Mouse (Mus musculus) left cerebral cortex, postnatal 4 days (tissue): Measurements from ENCODE around the gene Ctdspl. TPM values are rescaled to one million over a fixed set of nuclear protein-coding genes. Genes with fewer than 3 reads are reported as not detected.

Source experiments
- DNase-seq: peaks from one replicate; pipeline ENCODE4 v3.0.0-alpha.2; 2022
- intact Hi-C: fragments of 180-260 bp; cut with DNase I; formaldehyde crosslinking; loops from one replicate; pipeline ENCODE4 v1.15.1; 2025
- total RNA-seq, 2 experiments: library from RNA; stranded (reverse); gene quantifications; 2 replicates each; pipeline ENCODE4 v1.2.3; 2021

The Ctdspl gene
- total RNA-seq, 2 experiments from 2014 or later: 18.3 to 19.6 TPM

DNA sequence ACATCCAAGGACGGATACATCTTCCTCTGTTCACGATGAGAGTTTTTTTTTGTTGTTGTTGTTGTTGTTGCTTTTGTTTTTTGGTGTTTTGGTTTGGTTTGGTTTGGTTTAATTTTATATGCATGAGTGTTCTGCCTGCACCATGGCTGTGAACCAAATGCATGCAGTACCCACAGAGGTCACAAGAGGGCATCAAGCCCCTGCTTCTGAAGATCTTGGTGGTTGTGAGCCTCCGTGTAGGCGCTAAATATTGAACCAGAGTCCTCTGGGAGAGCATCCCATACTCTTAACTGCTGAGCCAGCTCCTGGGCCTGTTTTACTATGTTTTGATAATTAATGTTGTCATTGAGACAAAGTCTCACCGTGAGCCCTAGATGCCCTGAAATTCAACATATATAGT is 11.0 kb upstream of the Ctdspl start:
- intact Hi-C loops: no loop called here
- DNase-seq: no peak

GRCm38 (mm10) chr9:118919672-118920186 is 6.5 kb upstream of the Ctdspl start:
- intact Hi-C loops: loop anchor here (2.0 to 10.0 kb wide), 3 partner anchors 115 to 418 kb away; partner anchors contain the start of gene Acaa1a
- DNase-seq: peak; percentile 87

DNA sequence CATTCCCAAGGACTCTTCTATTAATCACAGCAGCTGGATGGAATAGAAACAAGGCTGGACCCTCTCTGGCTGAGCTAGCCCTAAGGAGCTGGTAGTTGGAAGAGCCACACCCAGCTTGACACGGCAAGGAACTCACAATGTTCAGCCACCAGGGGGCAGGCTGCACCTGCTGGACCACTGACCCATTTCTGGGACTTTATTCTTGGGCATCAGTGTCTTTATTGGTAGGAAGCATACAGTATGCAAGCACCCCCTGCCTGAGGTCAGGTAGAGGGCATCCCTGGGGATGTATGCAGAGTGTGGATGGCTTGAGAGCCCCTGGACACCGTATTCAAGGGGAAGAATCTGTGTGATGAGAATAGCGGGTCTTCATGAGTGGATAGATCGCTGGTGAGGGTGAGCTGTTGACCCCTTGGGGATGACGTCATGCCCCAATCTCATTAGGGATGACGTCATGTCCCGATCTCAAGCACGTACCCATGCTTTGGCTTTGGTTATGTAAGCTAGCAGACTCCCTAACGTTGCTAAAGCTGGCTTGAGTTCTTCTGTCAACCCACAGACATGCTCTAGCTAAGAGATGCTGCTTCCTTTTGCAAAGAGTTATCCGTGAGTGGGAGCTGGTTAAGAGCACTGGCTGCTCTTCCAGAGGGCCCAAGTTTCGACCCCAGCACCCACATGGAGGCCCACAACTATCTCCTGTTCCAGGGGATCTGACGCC is 5.3 kb upstream of the Ctdspl start:
- intact Hi-C loops: loop anchor here (2.0 to 10.0 kb wide), 3 partner anchors 114 to 416 kb away; partner anchors contain the start of gene Acaa1a
- DNase-seq: peak; percentile 85

DNA sequence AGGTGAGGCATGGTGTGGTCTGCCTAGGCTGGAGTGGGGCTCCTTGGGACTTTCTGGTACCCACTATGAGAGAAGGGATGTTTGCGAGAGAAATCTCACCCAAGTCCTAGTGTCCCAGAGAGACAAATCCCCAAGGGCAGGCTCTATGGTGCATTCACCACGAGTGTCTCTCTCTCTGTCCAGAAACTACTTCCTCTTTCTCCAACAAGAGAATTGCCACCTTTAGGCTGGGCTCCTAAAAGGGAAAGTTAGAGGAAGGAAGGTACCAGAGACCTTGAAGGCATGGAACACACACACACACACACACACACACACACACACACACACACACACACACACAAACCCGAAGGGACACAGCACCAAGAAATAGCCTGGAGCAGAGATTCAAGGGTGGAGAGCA is 4.3 kb upstream of the Ctdspl start:
- no peak for DNase-seq
- intact Hi-C loops: loop anchor here (2.0 to 10.0 kb wide), 3 partner anchors 113 to 415 kb away; partner anchors contain the start of gene Acaa1a

DNA sequence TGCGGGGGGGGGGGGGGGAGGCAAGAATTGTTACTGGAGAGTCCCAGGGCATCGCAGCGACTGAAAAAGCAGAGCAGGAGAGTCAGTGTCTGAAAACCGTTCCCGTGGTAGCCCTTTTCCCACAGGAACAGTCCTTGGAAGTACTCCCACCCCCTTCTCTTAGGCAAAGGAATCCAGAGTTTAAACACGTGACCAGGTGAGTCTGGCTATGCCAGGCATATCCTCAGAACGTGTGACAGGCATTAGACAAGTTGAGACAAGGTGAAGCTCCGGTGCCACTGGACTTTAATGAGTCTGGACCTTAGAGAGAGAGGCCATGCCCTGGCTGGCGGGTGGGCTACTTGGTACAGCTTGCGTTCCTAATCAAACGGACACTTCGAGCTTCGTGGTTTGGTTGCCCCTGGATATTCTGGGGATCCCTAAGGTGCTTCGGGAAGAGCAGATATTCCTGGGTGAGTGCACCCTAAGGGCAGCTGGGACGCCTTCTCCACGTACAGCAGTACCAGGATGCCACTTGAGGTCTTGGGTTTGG is 1.6 kb upstream of the Ctdspl start:
- intact Hi-C loops: loop anchor here (5.0 to 10.0 kb wide), 2 partner anchors 110 to 413 kb away; partner anchors contain the start of gene Acaa1a
- DNase-seq: no peak

- intact Hi-C loops: loop anchor here (10.0 kb wide), 1 partner anchor 109 kb away; no protein-coding TSS in a partner anchor
- peak; percentile 96 for DNase-seq
Observed at GRCm38 (mm10) chr9:118925286-118926110, 755 bp upstream of the Ctdspl start.

- DNase-seq: peak; percentile 28
- intact Hi-C loops: loop anchor here (10.0 kb wide), 1 partner anchor 108 kb away; no protein-coding TSS in a partner anchor
Observed at GRCm38 (mm10) chr9:118926688-118927321, 552 bp downstream of the Ctdspl start.

GRCm38 (mm10) chr9:118927501-118927900 is 1.2 kb downstream of the Ctdspl start:
- intact Hi-C loops: loop anchor here (10.0 kb wide), 1 partner anchor 107 kb away; no protein-coding TSS in a partner anchor
- peak; percentile 43 for DNase-seq

DNA sequence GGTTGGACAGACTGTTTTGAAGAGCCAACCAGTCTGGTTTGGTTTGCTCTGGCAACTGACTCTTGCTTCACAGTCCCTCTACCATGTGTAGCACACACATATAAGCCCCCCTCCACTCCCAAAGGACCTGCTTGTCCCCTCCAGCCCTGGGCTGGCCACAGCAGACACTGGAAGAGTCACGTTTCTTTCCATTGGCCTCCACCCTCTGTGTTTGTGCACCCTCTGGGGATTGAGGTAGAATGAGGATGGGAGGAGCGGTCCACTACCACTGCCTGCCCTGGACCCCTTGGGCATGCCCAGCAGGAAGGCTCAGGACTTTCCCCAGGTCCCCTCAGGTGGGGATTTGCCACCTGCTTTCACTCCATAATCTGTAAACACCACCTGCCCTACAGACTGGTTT is 1.8 kb downstream of the Ctdspl start:
- intact Hi-C loops: loop anchor here (10.0 kb wide), 1 partner anchor 107 kb away; no protein-coding TSS in a partner anchor

DNA sequence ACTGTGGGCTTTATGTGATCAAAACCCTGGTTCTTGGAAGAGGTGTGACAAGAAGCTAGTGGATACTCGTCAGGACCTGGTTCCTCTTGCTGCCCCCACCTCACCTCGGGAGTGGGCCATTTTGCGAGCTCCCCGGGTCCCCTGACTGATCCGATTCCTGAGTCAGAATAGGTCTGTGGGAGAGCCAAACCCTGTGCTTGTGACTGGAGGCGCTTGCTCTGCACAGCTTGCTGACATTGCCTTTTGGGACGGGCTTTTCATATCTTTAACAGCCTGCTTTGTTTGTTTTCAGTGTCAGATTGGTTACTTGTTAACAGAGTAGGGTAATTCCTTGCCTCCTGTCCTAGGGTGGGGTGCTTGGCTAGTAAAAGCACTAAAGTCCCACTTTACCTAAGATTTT is 2.4 kb downstream of the Ctdspl start:
- intact Hi-C loops: loop anchor here (10.0 kb wide), 1 partner anchor 106 kb away; no protein-coding TSS in a partner anchor
- no peak for DNase-seq

More for the DNA sequence above, 1.8 kb downstream of the Ctdspl start:
- DNase-seq: no peak

- intact Hi-C loops: no loop called here
- DNase-seq: peak; percentile 30
Observed at GRCm38 (mm10) chr9:118930611-118931010, 4.4 kb downstream of the Ctdspl start.

- no peak for DNase-seq
- intact Hi-C loops: no loop called here
Observed at GRCm38 (mm10) chr9:118933800-118934199, 7.5 kb downstream of the Ctdspl start.

DNA sequence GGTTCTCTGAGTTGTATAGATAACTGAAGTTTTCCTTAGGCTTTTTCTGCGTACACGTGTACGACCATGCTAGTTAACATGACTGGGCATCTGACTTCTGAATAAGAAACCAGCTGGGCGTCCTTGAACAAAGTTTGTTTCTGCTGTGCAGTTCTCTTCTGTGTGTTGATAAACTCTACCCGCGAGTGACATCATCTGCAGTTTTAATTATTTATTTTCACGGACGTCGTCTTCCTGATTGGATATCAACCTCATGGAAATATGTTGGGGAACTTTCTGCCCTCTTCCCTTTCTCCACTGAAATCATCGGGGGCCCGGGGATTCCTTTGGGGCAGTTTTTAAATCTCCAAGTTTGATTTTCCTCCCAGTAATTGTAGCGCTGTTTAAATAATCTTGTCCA is 8.1 kb downstream of the Ctdspl start:
- no peak for DNase-seq
- intact Hi-C loops: no loop called here

DNA sequence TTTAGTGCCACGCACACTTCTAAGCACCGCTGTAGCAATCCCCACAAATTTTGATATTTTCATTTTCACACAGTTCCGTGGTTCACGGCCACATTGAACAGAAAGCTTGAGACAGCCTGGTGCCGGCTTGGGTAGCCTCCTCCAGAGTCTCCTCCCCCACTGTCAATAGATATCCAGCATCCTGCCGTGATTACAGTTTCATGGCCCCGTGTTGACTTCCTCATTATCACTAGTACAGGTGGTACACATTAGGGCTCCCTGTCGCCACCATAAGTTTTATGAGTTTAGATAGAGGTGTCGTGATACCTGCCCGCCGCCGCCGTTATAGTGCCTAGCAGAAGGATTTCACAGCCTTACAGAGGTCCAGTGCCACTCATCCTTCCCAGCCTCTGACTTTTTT is 8.8 kb downstream of the Ctdspl start:
- intact Hi-C loops: no loop called here

GRCm38 (mm10) chr9:118936071-118936470 is 9.8 kb downstream of the Ctdspl start:
- intact Hi-C loops: no loop called here
- no peak for DNase-seq

More for the DNA sequence above, 8.8 kb downstream of the Ctdspl start:
- no peak for DNase-seq

DNA sequence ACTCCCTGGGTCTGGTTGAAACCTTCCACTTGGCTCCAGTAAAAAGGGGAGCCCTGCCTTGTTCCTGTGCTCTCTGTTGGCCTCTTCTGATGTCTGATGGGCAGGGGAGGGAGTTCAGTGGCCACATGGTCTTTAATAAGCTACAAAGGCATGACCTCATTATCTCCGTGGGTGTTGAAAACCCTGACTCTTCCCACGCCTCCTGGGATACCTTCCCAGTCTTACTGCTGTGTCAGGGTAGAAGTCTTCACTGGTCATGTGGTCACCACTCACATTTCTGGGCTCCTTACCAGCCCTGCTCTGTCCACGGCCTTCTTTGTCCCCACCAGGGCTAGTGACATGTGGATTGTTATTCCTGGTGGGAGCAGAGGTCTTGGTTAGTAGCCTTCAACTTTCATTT is 11.3 kb downstream of the Ctdspl start:
- intact Hi-C loops: no loop called here
- no peak for DNase-seq

- intact Hi-C loops: no loop called here
- no peak for DNase-seq
Observed at GRCm38 (mm10) chr9:118939410-118939809, 13.2 kb downstream of the Ctdspl start.

GRCm38 (mm10) chr9:118939831-118940230 is 13.6 kb downstream of the Ctdspl start:
- no peak for DNase-seq
- intact Hi-C loops: no loop called here

- intact Hi-C loops: no loop called here
- DNase-seq: no peak
Observed at GRCm38 (mm10) chr9:118940591-118941207, 14.4 kb downstream of the Ctdspl start.

GRCm38 (mm10) chr9:118942030-118942429 is 15.8 kb downstream of the Ctdspl start:
- no peak for DNase-seq
- intact Hi-C loops: no loop called here
